Mouse (Mus musculus) embryonic facial prominence, embryonic 10.5 days (tissue): Measurements from ENCODE around the gene Notch1. TPM values are rescaled to one million over a fixed set of nuclear protein-coding genes. Genes with fewer than 3 reads are reported as not detected.

Experiments used
- DNase-seq: peaks from one replicate; pipeline ENCODE4 v3.0.0-alpha.2; 2017; ENCODE audit warnings: low spot score
- H3K27ac ChIP-seq: fragments of 300-500 bp; sonication (generic); replicated peaks from 2 replicates; pipeline ENCODE4 v1.5.1; 2016; ENCODE audit warnings: mild to moderate bottlenecking
- H3K27me3 ChIP-seq: fragments of 300-500 bp; sonication (generic); replicated peaks from 2 replicates; pipeline ENCODE4 v1.6.1; 2016; ENCODE audit warnings: low read depth, mild to moderate bottlenecking; ENCODE audit not compliant: poor library complexity, severe bottlenecking
- H3K36me3 ChIP-seq: fragments of 300-500 bp; sonication (generic); replicated peaks from 2 replicates; pipeline ENCODE4 v1.6.1; 2016; ENCODE audit warnings: mild to moderate bottlenecking, moderate library complexity
- H3K4me1 ChIP-seq: fragments of 300-500 bp; sonication (generic); 2 replicates; pipeline ENCODE4 v1.6.1; 2016
- H3K4me3 ChIP-seq: fragments of 300-500 bp; sonication (generic); 2 replicates; pipeline ENCODE4 v1.5.1; 2016; ENCODE audit warnings: mild to moderate bottlenecking, moderate library complexity
- H3K9me3 ChIP-seq: fragments of 300-500 bp; sonication (generic); 2 replicates; pipeline ENCODE4 v1.6.1; 2016; ENCODE audit warnings: mild to moderate bottlenecking
- whole genome bisulfite sequencing: fragments of 180-500 bp; shearing (Covaris S2); methylation state at CpG from one replicate; pipeline ENCODE4 v1.1.7; 2016; 5-methylcytosine and 5-hydroxymethylcytosine counted together
- polyA plus RNA-seq: library from polyadenylated mRNA; unstranded; fragments of >200 nt; fragmentation: Nextera tagmentation; extraction: Ambion mirVana; gene quantifications from 2 replicates; pipeline ENCODE4 v1.2.1, GENCODE M21; 2016

Notch1 gene
- 17.1 and 20.3 TPM in 2 replicates for polyA plus RNA-seq

DNA sequence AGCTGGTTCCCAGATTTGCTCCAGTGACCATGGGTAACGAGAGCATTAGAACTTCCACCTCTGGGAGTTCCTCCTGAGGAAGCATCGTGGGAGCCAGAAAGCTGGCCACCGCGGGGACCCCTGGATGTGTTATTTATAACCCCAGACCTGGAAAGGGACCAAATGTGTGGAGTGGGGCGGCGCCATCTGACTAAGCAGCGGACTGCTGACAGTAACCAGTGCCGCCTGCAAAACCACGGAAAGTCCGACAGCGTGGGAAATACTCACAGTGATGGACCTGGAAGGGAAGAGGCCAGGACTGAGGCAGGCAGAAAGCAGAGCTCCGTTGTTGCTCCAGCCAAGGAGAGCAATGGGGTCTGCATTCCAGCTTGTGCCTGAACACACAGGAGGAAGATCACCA lies at the start of gene Notch1:
Gene Notch1, minus strand, starts transcription at position 389 of the 400 bp plus-strand sequence.
- Histone ChIP-seq H3K27me3 (no peaks in the 10 kb centered on the region), H3K27ac (peak within 1 kb of the TSS; percentile 70), H3K4me3 (no peak within 1 kb of the TSS), H3K9me3 (no peaks in the 10 kb centered on the region), H3K4me1 (peaks cover 43% of the 10 kb centered on the region), H3K36me3 (no peaks in the 10 kb centered on the region)
- peak; percentile 41 for DNase-seq
- WGBS = 70% methylated on average over 12 of the region's 12 CpGs

DNA sequence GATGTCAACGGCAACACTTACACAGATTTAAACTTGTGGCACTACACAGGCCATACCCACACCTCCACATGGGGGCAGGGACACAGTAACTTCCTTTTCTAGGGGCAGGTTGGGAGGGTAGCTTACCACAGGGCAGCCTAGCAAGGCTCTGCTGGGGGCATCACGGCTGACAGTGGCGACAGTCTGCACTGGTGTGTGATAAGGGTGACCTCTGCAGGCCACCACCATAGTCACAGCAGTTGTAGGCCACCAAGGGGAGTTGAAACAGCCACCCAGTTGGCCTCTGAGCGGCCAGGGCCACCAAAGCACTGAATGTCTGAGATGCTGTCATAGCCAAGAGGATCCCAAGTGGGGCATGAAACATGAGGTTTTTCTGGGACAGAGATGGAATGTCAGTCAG lies 49.8 kb upstream of the Notch1 start:
- Histone ChIP-seq H3K9me3 (no peaks in the 10 kb centered on the region), H3K27ac (no peak overlapping the region), H3K36me3 (no peaks in the 10 kb centered on the region), H3K27me3 (no peaks in the 10 kb centered on the region), H3K4me1 (peaks cover 14% of the 10 kb centered on the region), H3K4me3 (no peak overlapping the region)
- peak; percentile 59 for DNase-seq
- WGBS = 20% methylated on average over 4 of the region's 4 CpGs

DNA sequence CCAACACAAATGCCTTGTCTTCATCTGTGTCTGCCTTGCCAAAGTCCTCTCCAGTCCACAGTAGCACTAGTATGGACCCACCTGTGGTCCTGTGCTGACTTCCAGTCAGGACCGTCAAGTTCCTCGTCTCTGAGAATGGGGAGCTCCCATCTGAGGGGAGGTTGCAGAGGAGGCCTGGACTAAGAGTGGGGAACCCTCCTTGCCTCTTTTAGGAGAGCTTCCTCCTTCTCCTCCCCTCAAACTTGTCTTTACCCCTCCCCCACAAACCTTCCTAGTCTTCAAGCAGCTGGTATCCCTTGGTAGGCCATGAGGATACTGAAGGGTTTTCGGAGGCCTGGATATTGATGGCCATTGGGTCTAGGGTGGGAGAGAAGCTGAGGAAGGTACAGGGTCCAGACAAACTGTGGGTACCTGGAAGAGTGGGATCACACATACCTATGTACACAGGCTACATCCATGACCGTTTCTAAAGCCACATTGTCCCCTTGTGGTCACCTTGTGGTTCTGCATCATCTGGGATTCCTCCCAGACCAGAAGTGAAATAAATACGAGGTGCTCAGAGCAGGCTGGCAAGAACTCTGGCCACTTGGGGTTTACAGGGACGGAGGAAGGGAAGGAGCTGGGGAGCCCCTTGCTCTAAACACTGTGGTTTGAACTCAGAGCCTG lies 45.0 kb upstream of the Notch1 start:
- H3K27me3 ChIP-seq = peaks cover 5% of the 10 kb centered on the region; the same call in 1 of the 2 replicates
- peaks cover 37% of the 10 kb centered on the region for H3K4me1 ChIP-seq
- H3K9me3 ChIP-seq = no peaks in the 10 kb centered on the region
- no peak overlapping the region for H3K4me3 ChIP-seq
- 47% methylated on average over 6 of the region's 6 CpGs for WGBS
- peak overlapping the region; percentile 61 for H3K27ac ChIP-seq
- no peaks in the 10 kb centered on the region for H3K36me3 ChIP-seq
- DNase-seq = peak; percentile 55

DNA sequence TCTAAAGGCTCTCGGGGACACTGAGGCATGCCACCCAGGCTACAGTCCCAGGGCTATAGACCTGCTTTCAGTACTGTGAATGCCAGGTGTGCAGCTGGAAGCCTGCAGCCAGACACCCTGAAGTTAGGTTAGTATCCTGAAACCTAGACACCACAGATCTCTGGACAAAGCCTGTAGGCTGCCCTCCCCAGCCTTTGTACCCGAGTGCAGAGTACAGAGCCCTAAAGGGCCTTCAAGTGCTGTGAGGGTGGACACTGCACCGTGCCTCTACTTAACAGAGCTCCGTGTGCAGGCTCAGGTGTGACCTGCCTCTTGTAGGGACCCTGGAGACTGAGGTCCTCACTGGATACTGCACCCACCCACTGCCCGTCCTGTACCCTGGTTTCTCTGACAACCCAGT lies 44.0 kb upstream of the Notch1 start:
- peaks cover 34% of the 10 kb centered on the region for H3K4me1 ChIP-seq
- peaks cover 5% of the 10 kb centered on the region; the same call in 1 of the 2 replicates for H3K27me3 ChIP-seq
- DNase-seq = no peak
- no peaks in the 10 kb centered on the region for H3K9me3 ChIP-seq
- peak overlapping the region; percentile 61 for H3K27ac ChIP-seq
- H3K36me3 ChIP-seq = no peaks in the 10 kb centered on the region
- no peak overlapping the region for H3K4me3 ChIP-seq
- WGBS = 83% methylated on average over 5 of the region's 5 CpGs

DNA sequence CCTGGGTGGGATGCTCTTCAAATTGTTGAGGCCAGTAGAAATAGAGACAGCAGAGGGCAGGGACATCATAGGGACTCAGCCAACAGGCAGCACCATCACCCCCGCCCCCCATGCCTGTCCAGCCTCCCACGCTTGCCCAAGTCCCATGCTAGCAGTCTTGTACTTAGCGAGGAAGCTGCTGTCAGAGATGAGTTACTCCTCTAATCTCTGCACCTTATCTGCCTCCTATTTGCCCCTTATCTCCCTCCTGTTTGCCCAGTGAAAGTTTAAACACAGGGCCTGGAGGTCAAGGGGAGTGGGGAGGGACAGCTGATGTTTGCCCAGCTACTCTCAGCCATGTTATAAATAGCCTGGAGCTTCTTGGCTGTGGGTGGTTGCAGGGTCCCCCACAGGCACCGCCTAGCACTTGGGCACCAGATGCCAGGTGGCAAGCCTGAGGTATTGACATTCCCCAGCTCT lies 40.1 kb upstream of the Notch1 start:
- no peak for DNase-seq

DNA sequence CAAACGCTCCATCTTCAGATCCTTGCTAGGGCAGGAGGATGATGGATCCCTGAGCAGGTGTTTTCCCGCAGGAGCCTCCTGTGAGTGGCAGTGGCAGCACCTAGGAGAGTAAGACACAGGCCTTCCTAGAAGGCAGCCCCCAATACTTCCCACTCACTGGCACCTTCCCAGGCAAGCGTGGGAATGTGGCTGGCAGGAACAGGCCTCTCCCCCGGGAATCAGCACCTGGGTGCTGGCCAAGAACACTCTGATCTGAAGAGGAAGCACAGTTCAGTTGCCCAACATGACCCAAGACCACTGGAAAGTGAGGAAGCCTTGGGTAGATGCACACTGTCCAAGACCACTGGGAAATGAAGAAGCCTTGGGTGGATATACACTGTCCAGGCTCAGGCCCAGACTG lies 38.6 kb upstream of the Notch1 start:
- no peaks in the 10 kb centered on the region for H3K27me3 ChIP-seq
- no peak for DNase-seq
- no peak overlapping the region for H3K4me3 ChIP-seq
- peaks cover 37% of the 10 kb centered on the region for H3K4me1 ChIP-seq
- no peak overlapping the region for H3K27ac ChIP-seq
- no peaks in the 10 kb centered on the region for H3K9me3 ChIP-seq
- H3K36me3 ChIP-seq = no peaks in the 10 kb centered on the region
- WGBS = 84% methylated on average over 4 of the region's 4 CpGs

More for the DNA sequence above, 40.1 kb upstream of the Notch1 start:
- 69% methylated on average over 4 of the region's 4 CpGs for WGBS
- no peaks in the 10 kb centered on the region for H3K36me3 ChIP-seq
- peaks cover 50% of the 10 kb centered on the region for H3K4me1 ChIP-seq
- H3K27me3 ChIP-seq = peaks cover 5% of the 10 kb centered on the region; the same call in 1 of the 2 replicates
- no peak overlapping the region for H3K4me3 ChIP-seq
- 0 out of 2 replicates have a peak overlapping the region, but pooled peaks have one; percentile 48 for H3K27ac ChIP-seq
- H3K9me3 ChIP-seq = no peaks in the 10 kb centered on the region

DNA sequence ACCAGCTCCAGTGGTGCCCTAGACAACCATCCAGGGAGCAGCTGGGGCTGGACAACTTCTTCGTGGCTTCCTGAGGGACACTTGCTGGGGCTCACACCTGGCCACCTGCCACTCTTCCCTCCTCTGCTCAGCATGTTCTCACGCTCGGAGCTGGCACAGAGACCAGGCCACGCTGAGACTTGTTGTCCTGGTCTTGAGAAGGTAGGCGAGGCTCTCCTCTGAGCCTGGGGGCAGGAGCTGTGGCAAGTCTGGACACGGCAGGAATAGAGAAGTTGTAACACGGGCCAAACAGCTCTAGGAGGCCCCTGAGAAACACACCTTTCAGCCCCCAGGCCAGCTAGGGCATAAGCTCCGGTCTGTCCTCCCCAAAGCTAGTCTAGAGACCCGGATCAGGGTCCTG lies 37.4 kb upstream of the Notch1 start:
- no peaks in the 10 kb centered on the region for H3K36me3 ChIP-seq
- peak; percentile 38 for DNase-seq
- H3K27me3 ChIP-seq = no peaks in the 10 kb centered on the region
- 84% methylated on average over 9 of the region's 9 CpGs for WGBS
- no peaks in the 10 kb centered on the region for H3K9me3 ChIP-seq
- H3K4me1 ChIP-seq = peaks cover 30% of the 10 kb centered on the region
- H3K4me3 ChIP-seq = no peak overlapping the region
- peak overlapping the region; percentile 32 for H3K27ac ChIP-seq

DNA sequence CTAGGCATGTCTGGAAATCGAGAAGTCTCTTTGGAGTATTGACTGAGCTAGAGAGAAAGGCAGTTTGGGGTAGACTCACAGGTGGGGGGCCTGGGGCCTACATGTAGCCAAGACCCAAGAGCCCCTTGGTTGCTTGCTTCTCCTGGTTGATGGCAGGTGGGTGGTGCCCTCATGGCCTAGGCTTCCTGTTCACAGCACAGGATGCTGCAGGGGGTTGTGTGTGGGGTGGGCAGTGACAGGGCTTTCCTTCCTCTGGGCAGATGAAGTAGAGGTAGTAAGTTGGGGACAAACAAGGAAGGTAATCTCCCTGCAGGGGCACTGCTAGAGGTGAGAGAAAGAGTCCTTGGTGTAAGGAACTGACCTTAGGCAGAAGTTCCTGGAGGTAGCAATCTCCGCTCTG lies 35.6 kb upstream of the Notch1 start:
- no peaks in the 10 kb centered on the region for H3K36me3 ChIP-seq
- H3K9me3 ChIP-seq = no peaks in the 10 kb centered on the region
- 0 out of 2 replicates have a peak overlapping the region, but pooled peaks have one; percentile 27 for H3K27ac ChIP-seq
- DNase-seq = no peak
- no peak overlapping the region for H3K4me3 ChIP-seq
- no peaks in the 10 kb centered on the region for H3K27me3 ChIP-seq
- peaks cover 42% of the 10 kb centered on the region for H3K4me1 ChIP-seq
- WGBS = 89% methylated on average over 2 of the region's 2 CpGs

DNA sequence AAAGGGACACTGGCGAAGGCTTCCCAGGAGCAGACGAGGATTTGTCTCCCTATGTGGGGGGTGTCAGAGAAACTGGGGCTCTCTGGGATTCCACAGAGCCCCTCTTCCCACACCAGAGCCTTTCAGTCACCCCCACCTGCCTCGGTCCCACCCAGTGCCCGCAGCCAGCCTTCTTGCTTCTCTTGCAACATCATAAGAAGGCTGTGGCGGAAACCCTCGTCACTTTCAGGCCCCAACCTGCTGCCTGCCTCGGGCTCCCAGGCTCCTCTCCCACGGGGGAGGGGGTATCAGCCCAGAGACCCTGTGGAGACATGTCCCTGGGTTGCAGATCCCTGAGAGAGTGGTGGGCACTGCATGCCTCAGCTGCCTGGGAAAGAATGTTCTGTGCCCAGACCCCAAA lies 35.0 kb upstream of the Notch1 start:
- H3K27ac ChIP-seq = 0 out of 2 replicates have a peak overlapping the region, but pooled peaks have one; percentile 27
- H3K4me3 ChIP-seq = no peak overlapping the region

DNA sequence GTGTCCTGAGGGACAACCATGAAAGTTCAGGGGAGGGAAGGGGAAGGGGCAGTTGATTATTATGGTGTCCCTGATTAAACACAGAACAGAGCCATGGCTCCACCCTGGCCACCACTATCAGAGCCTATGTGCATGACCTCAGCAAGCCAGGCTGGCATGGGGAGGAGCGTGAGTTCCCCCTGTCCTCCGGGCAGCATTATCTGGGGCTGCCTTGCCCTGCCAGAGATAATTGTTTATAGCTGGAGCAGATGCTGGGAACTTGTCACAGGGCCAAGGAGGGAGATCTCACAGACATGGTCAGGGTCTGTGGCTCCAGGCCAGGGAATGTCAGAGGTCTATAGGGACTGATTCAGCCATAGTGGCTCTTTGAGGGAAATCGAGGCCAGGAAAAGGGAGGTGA lies 34.3 kb upstream of the Notch1 start:
- peaks cover 38% of the 10 kb centered on the region for H3K4me1 ChIP-seq
- WGBS = 92% methylated on average over 3 of the region's 3 CpGs
- no peak overlapping the region for H3K4me3 ChIP-seq
- H3K27me3 ChIP-seq = no peaks in the 10 kb centered on the region
- no peaks in the 10 kb centered on the region for H3K36me3 ChIP-seq
- no peak overlapping the region for H3K27ac ChIP-seq
- no peak for DNase-seq
- H3K9me3 ChIP-seq = no peaks in the 10 kb centered on the region

More for the DNA sequence above, 35.0 kb upstream of the Notch1 start:
- 76% methylated on average over 8 of the region's 8 CpGs for WGBS
- no peak for DNase-seq
- H3K36me3 ChIP-seq = no peaks in the 10 kb centered on the region
- no peaks in the 10 kb centered on the region for H3K9me3 ChIP-seq
- peaks cover 37% of the 10 kb centered on the region for H3K4me1 ChIP-seq
- H3K27me3 ChIP-seq = no peaks in the 10 kb centered on the region

DNA sequence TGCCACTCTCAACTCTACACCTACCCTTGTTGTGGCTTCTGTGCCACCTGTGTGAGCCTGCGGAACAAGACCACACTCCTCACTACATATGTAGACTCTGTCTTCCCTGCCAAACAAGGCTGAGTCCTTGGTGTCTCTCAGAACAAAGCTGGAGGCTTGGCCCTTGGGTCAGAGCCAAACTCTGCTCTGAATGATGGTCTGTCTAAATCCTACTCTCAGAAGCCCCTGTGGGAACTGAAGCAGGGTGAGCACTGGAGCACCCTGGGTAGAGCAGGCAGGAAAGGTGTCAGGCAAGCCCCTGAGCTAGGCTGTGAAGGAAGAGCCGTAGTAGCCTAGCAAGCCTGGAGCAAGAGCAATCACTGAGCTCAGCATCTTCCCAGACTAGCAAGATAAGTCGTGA lies 33.7 kb upstream of the Notch1 start:
- Histone ChIP-seq H3K9me3 (no peaks in the 10 kb centered on the region), H3K27ac (0 out of 2 replicates have a peak overlapping the region, but pooled peaks have one; percentile 25), H3K27me3 (no peaks in the 10 kb centered on the region), H3K4me3 (no peak overlapping the region), H3K36me3 (no peaks in the 10 kb centered on the region), H3K4me1 (peaks cover 38% of the 10 kb centered on the region)
- WGBS = 76% methylated on average over 3 of the region's 3 CpGs
- DNase-seq = no peak

DNA sequence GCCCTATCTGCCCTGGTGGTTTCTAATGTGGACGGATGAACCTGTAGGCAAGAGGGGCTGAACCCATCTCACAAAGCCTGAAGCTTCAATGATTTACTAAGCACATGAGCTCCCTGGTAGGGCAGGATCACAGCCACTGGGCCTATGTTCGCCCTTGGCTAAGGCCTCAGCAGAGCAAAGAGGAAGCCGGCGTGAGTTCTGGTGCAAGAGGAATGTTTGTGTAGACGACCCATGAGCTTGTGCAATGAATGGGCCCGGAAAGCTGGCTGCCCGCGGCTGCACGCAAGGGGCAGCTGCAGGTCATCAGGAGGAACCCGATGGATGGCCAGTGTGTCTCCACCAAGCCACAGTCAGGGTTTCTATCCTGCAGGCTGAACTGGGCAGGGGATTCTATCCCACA lies 33.3 kb upstream of the Notch1 start:
- Histone ChIP-seq H3K4me3 (no peak overlapping the region), H3K27me3 (no peaks in the 10 kb centered on the region), H3K27ac (peak overlapping the region; percentile 25; the same call in 1 of the 2 replicates), H3K36me3 (no peaks in the 10 kb centered on the region), H3K4me1 (peaks cover 40% of the 10 kb centered on the region), H3K9me3 (no peaks in the 10 kb centered on the region)
- 86% methylated on average over 10 of the region's 10 CpGs for WGBS
- no peak for DNase-seq

DNA sequence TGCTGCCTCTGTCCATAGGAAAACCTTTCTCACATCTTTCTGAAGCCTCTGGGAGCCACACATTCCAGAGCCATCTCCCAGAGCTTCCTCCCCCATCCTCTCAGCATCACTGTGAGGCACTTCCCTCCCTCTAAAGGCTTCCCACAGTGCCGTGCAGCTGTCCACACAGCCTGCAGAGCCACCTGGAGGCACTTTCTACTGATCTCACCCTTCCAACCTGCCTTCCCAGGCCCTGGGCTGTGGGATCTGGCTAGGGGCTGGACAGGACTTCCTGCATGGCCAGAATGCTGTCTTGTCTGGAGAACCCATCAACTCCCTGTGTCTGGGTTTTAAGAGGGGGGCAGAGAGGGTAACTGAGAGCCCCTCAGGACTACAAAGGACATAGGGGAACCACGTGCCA lies 31.0 kb upstream of the Notch1 start:
- H3K36me3 ChIP-seq = no peaks in the 10 kb centered on the region
- no peaks in the 10 kb centered on the region for H3K9me3 ChIP-seq
- no peak overlapping the region for H3K4me3 ChIP-seq
- H3K27ac ChIP-seq = peak overlapping the region; percentile 45
- peaks cover 34% of the 10 kb centered on the region for H3K4me1 ChIP-seq
- WGBS = 32% methylated on average over 2 of the region's 2 CpGs
- H3K27me3 ChIP-seq = no peaks in the 10 kb centered on the region
- peak; percentile 49 for DNase-seq
